Mouse (Mus musculus) NIH3T3 (cell line): ENCODE measurements at regions not wholly inside any gene's neighbourhood (a gene's known extent, or its start where the extent isn't known, plus 50 kb on each side); places are given as distances from the start of the nearest gene placed in this dataset.
A peak's percentile ranks its signal among the peaks of the same experiment; 100 is the strongest.
"Not testable (repeated sequence)": the region's sequence is repeated elsewhere in the genome, so short reads cannot be mapped to it uniquely, and the experiment has no call there.

Experiments
- DNase-seq: peaks from one replicate; pipeline ENCODE4 v3.0.0-alpha.2; 2012; ENCODE audit warnings: low read depth

DNA sequence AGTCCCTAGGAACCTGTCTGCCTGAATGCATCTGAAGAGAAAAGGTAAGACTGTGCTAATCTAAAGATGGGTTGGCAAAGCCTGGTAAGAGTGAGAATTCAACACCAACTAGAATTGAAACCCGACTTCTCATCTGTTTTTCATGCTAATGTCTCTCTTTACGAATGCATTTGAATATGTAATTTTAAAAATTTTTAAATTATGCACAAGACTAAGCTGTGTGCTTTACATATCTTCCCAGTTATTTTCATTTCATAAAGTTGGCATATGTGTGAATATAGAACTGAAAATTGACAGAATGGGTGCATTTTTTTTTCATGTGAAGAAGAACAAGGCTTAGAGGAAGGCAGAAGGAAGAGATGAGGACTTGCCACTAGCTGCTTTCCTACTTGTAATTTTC, 267.2 kb upstream of the Ube2e3 start:
- no peak for DNase-seq

GRCm38 (mm10) chr2:78598039-78598438, 269.9 kb upstream of the Ube2e3 start:
- DNase-seq, result no peak

- no peak for DNase-seq
Measured at GRCm38 (mm10) chr2:78596251-78596650, 271.7 kb upstream of the Ube2e3 start.

GRCm38 (mm10) chr2:78580013-78580412, 287.9 kb upstream of the Ube2e3 start:
- DNase-seq, result peak; percentile 4

- DNase-seq, result no peak
Measured at GRCm38 (mm10) chr2:78572492-78572891, 295.4 kb upstream of the Ube2e3 start.

- no peak for DNase-seq
Measured at GRCm38 (mm10) chr2:78558128-78558527, 309.8 kb upstream of the Ube2e3 start.

- no peak for DNase-seq
Measured at GRCm38 (mm10) chr2:78551085-78551484, 316.8 kb upstream of the Ube2e3 start.

DNA sequence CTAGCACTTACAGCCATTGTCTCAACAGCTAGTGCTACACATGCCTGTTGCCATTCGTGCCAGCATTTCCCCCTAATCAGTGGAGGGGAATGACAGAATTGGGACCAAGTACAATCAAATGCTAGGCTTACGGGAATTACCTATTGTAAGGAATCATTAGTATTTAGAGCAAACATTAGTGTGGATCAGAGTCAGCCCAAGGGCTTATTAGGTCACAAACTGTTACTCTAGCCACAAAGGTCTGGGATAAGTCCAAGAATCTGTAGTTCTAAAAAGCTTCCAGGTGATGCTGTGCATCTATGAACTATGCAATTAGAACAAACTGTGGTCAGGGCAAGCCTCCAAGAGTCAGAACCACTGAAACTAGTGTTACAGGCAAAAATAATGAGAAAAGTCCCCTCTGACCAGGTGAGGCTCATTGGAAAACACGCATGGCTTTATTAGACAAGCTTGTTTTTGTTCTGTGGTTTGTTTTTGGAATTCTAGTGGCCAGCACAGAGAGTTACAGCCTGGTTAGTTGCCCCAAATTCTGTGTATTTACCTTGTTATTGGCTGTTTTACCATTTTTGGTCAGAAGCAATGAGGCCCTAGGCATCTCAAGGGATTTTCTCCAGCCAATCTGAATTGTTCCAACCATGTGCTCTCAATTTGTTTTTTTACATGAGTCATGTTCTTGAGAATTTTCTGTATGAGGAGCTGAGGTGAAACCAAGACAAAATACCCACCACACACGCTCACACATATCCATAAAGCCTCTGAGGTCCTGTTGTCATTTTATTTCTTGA, 319.0 kb upstream of the Ube2e3 start:
- DNase-seq, result peak; percentile 59

DNA sequence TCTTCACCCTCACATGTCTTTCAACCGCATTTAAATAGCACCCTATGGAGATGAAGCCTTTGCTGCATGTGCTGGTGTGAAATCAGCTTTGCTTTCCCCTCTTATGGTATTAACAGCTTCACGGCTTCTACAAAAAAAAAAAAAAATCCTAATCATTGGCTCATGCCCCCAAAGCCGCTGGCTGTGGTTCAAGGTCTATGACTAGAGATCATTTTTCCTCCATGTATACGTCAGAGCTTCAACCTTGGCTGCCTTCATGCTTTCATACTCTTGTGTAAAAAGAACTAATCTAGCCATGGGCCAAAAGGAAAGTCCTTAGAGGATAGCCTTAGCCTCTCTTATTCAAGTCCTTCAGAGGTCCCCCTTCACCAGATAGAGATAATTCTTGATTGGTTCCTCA, 320.6 kb upstream of the Ube2e3 start:
- peak; percentile 27 for DNase-seq

GRCm38 (mm10) chr2:78540422-78540821, 327.5 kb upstream of the Ube2e3 start:
- DNase-seq, result no peak

DNA sequence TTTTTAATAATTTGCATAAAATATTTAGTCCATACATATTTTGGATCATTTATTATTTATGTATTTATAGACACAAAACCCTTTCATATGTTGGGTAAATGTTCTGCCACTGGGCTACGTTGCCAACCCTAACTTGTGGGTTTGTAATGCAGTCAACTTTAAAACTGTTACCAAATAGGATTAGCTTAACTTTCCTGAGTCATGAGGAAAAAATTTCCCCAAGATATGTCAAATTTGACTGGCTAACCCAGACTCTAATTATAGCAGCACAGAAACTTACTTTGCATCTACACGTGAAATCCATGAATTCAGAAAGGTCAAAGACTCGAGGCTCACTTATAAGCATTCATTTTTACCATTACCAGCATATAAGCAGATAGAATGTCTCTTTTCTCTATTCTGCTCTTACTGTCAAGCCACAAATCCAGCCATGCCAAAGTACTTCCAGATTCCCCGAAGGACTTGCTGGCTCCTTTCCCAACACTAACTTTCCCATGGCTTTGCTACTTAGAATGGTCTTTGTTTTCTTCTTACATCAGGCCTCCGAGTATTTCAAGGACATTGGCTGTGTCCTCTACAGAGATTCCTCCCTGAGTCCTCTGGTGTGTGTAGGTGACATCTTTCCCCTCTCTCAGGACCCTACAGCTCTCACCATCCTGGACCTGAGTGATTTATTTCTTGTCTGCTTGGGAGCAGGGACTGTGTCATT, 328.2 kb upstream of the Ube2e3 start:
- DNase-seq, result peak; percentile 43

GRCm38 (mm10) chr2:78537574-78537973, 330.4 kb upstream of the Ube2e3 start:
- no peak for DNase-seq

- DNase-seq, result not testable (repeated sequence)
Measured at GRCm38 (mm10) chr2:78533881-78534280, 334.0 kb upstream of the Ube2e3 start.

- DNase-seq, result no peak
Measured at GRCm38 (mm10) chr2:78530535-78530934, 337.4 kb upstream of the Ube2e3 start.

DNA sequence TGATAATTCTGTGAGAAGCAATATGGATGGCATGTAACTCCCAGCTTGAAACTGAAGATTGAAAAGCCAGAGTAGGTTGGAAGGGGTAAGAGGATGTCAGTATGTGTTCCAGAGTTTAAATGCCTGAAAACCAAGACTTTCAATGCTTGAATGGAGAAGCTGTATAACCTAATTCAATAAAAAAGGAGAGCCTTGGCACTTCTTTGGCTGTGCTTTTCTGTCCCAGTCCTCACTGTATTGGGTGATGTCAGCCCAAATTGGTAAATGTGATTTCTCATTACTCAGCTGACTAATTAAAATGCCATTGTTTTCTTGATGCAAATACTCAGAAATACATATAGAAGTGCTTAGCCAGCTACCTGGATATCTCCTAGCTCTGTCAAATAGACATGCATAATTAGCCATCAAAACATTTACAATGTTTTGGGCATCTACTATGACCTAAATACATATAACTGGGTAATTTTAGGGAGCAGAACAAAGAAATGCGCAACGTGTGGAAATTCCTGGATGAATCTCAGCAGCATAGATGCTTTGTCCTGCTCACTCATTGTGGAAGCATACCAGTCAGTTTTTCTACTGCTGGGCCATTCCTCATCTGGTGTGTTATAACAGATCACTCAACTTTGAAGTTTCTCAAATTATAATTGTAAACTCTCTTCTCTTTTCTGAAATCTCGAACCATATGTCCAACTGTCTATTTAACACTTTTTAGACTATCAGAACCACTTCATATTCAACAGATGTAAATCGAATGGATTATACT, 347.5 kb upstream of the Ube2e3 start:
- no peak for DNase-seq

DNA sequence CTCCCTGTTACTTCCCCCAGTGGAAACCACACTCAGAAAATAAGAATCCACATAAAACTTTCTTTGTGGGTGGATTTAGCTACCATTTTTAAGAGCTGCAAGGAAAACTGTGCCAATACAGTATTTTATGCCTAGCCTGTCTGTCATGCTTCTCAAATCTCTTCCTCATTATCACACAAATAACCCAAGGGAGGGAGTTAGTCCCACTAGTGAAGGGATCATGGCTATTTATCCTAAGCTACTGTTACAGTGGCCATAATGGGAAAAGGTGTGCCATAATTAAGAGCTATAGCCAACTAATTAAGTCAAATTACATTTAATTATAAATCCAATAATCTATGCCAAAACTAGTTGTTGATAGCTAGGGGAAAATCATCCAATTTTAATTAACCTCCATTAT, 374.8 kb upstream of the Ube2e3 start:
- DNase-seq, result no peak

DNA sequence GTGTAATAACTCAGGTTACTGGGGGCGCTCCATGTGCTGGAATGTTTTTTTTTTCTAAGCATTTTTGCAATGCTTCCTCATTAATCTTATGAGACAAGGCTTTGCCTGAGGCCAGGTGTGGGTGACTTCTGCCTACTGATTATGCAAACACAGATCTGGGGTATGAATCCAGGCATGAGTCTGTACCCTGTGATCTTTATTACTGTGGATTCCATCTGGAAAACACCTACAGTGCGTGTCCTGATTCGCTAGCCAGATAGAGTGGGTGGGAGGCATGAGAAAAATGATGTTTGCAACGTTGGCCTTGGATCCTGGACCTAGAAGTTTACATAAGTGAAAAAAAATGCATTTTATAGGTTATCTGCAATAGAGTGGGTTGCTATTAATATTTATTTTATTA, 387.9 kb upstream of the Ube2e3 start:
- no peak for DNase-seq

DNA sequence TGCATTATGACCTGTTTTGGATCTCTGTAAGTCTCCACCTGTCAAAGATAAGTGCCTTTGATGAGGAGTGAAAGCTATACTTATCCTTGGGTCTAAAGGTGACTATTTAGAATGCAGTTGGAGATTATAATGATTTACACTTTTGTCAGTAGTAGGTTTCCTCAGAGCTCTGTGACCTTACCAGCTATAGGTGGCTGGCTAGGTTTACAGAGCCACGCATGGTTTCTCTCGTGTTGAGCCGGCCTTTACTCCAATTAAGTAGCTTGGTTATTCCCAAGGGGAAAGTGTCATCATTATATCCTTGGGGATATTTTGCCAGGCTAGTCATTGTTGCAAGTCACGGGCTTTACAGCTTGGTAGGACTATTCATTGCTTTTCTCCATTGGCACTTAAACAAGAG, 408.5 kb upstream of the Ube2e3 start:
- DNase-seq, result no peak

DNA sequence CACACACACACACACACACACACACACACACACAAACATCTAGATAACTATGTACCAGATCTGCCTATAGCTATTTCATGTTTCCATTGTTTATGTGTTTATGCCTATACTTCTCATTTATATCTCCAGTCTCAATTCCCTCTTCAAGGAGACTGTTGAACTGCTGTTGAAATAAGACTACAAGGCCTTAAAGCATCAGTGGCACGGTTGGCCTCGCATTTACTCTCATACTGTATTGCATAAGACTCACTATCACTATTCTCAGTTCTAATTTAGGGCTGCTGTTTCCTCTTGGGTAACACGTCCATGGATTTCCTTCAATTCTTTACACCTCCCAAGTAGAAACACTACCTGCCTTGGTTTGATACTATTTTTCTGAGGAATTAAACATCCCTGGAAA, 414.5 kb upstream of the Ube2e3 start:
- DNase-seq, result no peak

- no peak for DNase-seq
Measured at GRCm38 (mm10) chr2:78436816-78437215, 431.1 kb upstream of the Ube2e3 start.

GRCm38 (mm10) chr2:78435071-78435470, 432.9 kb upstream of the Ube2e3 start:
- no peak for DNase-seq

GRCm38 (mm10) chr2:78427659-78428336, 440.1 kb upstream of the Ube2e3 start:
- no peak for DNase-seq
